Mouse (Mus musculus): ENCODE results near the gene Rcc2. TPM values are rescaled to one million over a fixed set of nuclear protein-coding genes. Genes with fewer than 3 reads are reported as not detected.

The Rcc2 gene
- total and polyA plus RNA-seq, 3 experiments: 187 to 348 (median 249) TPM

DNA sequence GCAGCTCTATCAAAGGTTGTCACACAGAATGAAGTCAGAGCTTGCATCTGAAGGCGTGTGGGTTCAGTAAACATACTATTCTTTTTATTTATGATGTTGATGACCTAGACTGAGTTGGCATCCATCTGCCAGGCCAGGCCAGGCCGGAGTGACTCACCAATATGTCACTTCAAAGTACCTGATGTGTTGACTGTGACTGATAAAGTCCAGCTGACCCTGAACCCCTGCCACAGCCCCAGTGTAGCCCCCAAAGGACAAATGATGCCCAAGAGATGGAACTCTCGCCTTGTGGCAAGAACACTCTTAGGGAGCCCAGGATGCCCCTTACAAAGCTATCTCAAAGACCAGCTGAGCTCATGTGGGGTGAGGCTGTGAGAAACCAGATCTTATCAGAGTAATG is 55.5 kb downstream of the Rcc2 start:
- Histone ChIP-seq H3K4me3 (replicated peaks in 1 of 3; ENCODE audit: low read depth in 2 of 3, low read length in 2 of 3, poor library complexity in 1 of 3) (no peak overlapping the region), H3K79me2 (replicated peaks; ENCODE audit: control insufficient read depth, extremely low read depth, insufficient read depth, poor library complexity, severe bottlenecking) (no peaks in the 10 kb centered on the region), H3K27me3 (replicated peaks) (peaks cover 81% of the 10 kb centered on the region)

GRCm38 (mm10) chr4:140761601-140762000 is 61.3 kb downstream of the Rcc2 start:
- no peaks in the 10 kb centered on the region for H3K36me3 ChIP-seq (replicated peaks in 1 of 2; ENCODE audit: control insufficient read depth in 1 of 2, insufficient read depth in 1 of 2, low read length in 1 of 2)
- H3K9ac ChIP-seq (ENCODE audit: insufficient read depth, low read depth): no peak overlapping the region
- no peak for DNase-seq (ENCODE audit: extremely low read depth)
- in situ Hi-C loops (cut with MboI; ENCODE audit: low pct_ligation_motif_present, low pct_unique_long_range_greater_than_20kb, low sequenced_read_pairs): no loop called here
- H3K79me2 ChIP-seq (replicated peaks; ENCODE audit: control insufficient read depth, extremely low read depth, insufficient read depth, poor library complexity, severe bottlenecking): no peaks in the 10 kb centered on the region
- H3K4me1 ChIP-seq (ENCODE audit: control insufficient read depth in 1 of 2, insufficient read depth in 2 of 2): no peaks in the 10 kb centered on the region
- no peak overlapping the region for H3K4me2 ChIP-seq (ENCODE audit: insufficient read depth, low read depth, poor library complexity, severe bottlenecking)
- no peaks in the 10 kb centered on the region for H3K9me3 ChIP-seq (replicated peaks; ENCODE audit: low read length)
- no peak overlapping the region for H3K27ac ChIP-seq (ENCODE audit: insufficient read depth, low read depth)
- H3K27me3 ChIP-seq (replicated peaks): peaks cover 84% of the 10 kb centered on the region
- no peak overlapping the region for H3K4me3 ChIP-seq (replicated peaks in 1 of 3; ENCODE audit: low read depth in 2 of 3, low read length in 2 of 3, poor library complexity in 1 of 3)
- dilution Hi-C loops (cut with MboI; ENCODE audit: extremely low pct_ligation_motif_present, extremely low pct_unique_long_range_greater_than_20kb, low sequenced_read_pairs): no loop called here
- no peak for TF ChIP-seq BHLHE40 (IDR thresholded peaks at IDR 0.05; ENCODE audit: low read depth, low read length)
- no peak for TF ChIP-seq CHD1 (IDR thresholded peaks at IDR 0.05; ENCODE audit: low read depth, low read length)
- no peak for TF ChIP-seq POLR2A (IDR thresholded peaks at IDR 0.05; ENCODE audit: low read depth, low read length)
- TF ChIP-seq USF1 (IDR thresholded peaks at IDR 0.05; ENCODE audit: low read depth, low read length): no peak
- no peak for TF ChIP-seq MEF2A (IDR thresholded peaks at IDR 0.05; ENCODE audit: borderline replicate concordance, low read depth, low read length)
- no peak for TF ChIP-seq SMC3 (IDR thresholded peaks at IDR 0.05; ENCODE audit: low read depth, low read length)

More for the DNA sequence above, 55.5 kb downstream of the Rcc2 start:
- DNase-seq (ENCODE audit: extremely low read depth): no peak
- Histone ChIP-seq H3K36me3 (replicated peaks in 1 of 2; ENCODE audit: control insufficient read depth in 1 of 2, insufficient read depth in 1 of 2, low read length in 1 of 2) (no peaks in the 10 kb centered on the region), H3K27ac (ENCODE audit: insufficient read depth, low read depth) (no peak overlapping the region), H3K9me3 (replicated peaks; ENCODE audit: low read length) (no peaks in the 10 kb centered on the region), H3K4me2 (ENCODE audit: insufficient read depth, low read depth, poor library complexity, severe bottlenecking) (no peak overlapping the region), H3K4me1 (ENCODE audit: control insufficient read depth in 1 of 2, insufficient read depth in 2 of 2) (peaks cover 6% of the 10 kb centered on the region in 2 experiments), H3K9ac (ENCODE audit: insufficient read depth, low read depth) (no peak overlapping the region)
- in situ Hi-C loops (cut with MboI; ENCODE audit: low pct_ligation_motif_present, low pct_unique_long_range_greater_than_20kb, low sequenced_read_pairs): no loop called here
- dilution Hi-C loops (cut with MboI; ENCODE audit: extremely low pct_ligation_motif_present, extremely low pct_unique_long_range_greater_than_20kb, low sequenced_read_pairs): no loop called here
- TF ChIP-seq GABPA (IDR thresholded peaks at IDR 0.05; ENCODE audit: insufficient replicate concordance, low read depth, low read length): no peak
- TF ChIP-seq MXI1 (IDR thresholded peaks at IDR 0.05; ENCODE audit: low read depth, low read length): no peak
- TF ChIP-seq MAX (IDR thresholded peaks at IDR 0.05; ENCODE audit: low read length): no peak
- TF ChIP-seq POLR2AphosphoS2 (IDR thresholded peaks at IDR 0.05; ENCODE audit: low read depth, low read length): no peak
- TF ChIP-seq MEF2A (IDR thresholded peaks at IDR 0.05; ENCODE audit: borderline replicate concordance, low read depth, low read length): no peak
- TF ChIP-seq EP300 (IDR thresholded peaks at IDR 0.05; ENCODE audit: low read length): no peak
- no peak for TF ChIP-seq SMC3 (IDR thresholded peaks at IDR 0.05; ENCODE audit: low read depth, low read length)
- no peak for TF ChIP-seq MYC (IDR thresholded peaks at IDR 0.05; ENCODE audit: low read depth, low read length)
- TF ChIP-seq HCFC1 (IDR thresholded peaks at IDR 0.05; ENCODE audit: low read depth, low read length): no peak
- TF ChIP-seq JUND (conservative IDR thresholded peaks at IDR 0.05; ENCODE audit: low read depth, low read length): no peak
- no peak for TF ChIP-seq MAFK (IDR thresholded peaks at IDR 0.05; ENCODE audit: insufficient replicate concordance, low read length)
- TF ChIP-seq BHLHE40 (IDR thresholded peaks at IDR 0.05; ENCODE audit: low read depth, low read length): no peak
- no peak for TF ChIP-seq CTCF (conservative IDR thresholded peaks at IDR 0.05 in 1 of 2, IDR thresholded peaks at IDR 0.05 in 1 of 2; ENCODE audit: low read depth in 2 of 2, low read length in 2 of 2)
- no peak for TF ChIP-seq ETS1 (conservative IDR thresholded peaks at IDR 0.05; ENCODE audit: low read depth, low read length)
- TF ChIP-seq RAD21 (IDR thresholded peaks at IDR 0.05; ENCODE audit: low read depth, low read length): no peak
